Mouse (Mus musculus) G1E (cell line): Measurements from ENCODE around the gene Tmco4.

Experiments
- CTCF ChIP-seq: IDR thresholded peaks from 2 replicates; pipeline ENCODE4 v1.5.1; 2012; ENCODE audit warnings: low read depth, low read length, inconsistent platforms, mixed read lengths
- GATA1 ChIP-seq: IDR thresholded peaks from 2 replicates; pipeline ENCODE4 v1.6.1; 2012; ENCODE audit warnings: borderline replicate concordance, low read length, inconsistent platforms, mixed read lengths
- POLR2AphosphoS5 ChIP-seq: IDR thresholded peaks from 2 replicates; pipeline ENCODE4 v1.6.1; 2012; ENCODE audit warnings: low read depth, low read length, inconsistent platforms; ENCODE audit not compliant: insufficient replicate concordance
- TAL1 ChIP-seq: conservative IDR thresholded peaks from 2 replicates; pipeline ENCODE4 v1.6.1; 2012; ENCODE audit warnings: low read depth, low read length, inconsistent platforms, mixed read lengths

DNA sequence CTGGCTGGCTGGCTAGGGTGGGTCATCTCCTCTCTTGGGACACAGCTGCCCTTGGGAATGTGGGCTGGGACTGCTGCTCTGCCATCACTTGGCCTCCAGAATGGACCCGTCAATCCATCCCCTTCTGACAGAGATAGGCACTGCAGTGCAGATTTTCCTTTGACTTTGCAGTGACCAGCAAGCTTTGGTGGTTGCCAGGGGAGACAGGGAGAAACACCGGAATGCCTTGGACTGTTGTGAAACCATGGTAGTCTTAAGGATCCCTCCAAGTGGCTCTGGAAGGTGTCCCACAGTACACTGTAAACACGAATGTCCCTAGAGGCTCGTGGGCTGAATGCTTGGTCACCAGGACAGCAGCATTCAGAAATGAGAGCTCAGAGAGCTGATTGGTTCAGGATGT is 33.2 kb upstream of the Tmco4 start:
- TF ChIP-seq TAL1 (no peak), CTCF (no peak), POLR2AphosphoS5 (no peak), GATA1 (no peak)
